Mouse (Mus musculus): ENCODE measurements around the gene Gm13277.
A peak's percentile ranks its signal among the peaks of the same experiment; 100 is the strongest.

GRCm38 (mm10) chr4:88744207-88744606, 44.2 kb upstream of the Gm13277 start:
- TF ChIP-seq CTCF (IDR thresholded peaks at IDR 0.05; ENCODE audit: low read depth) (peak; percentile 29), EP300 (IDR thresholded peaks at IDR 0.05; ENCODE audit: low read depth) (no peak)

Measured in heart, postnatal 0 days (tissue).